Mouse (Mus musculus) MEL (cell line): Measurements from ENCODE around the gene Cdk20. TPM values are rescaled to one million over a fixed set of nuclear protein-coding genes. Genes with fewer than 3 reads are reported as not detected.

ENCODE experiments used
- DNase-seq: peaks from one replicate; pipeline ENCODE4 v3.0.0; 2011; ENCODE audit warnings: low read depth, low spot score
- H3K27ac ChIP-seq: 2 replicates; pipeline ENCODE4 v1.5.1; 2012; ENCODE audit warnings: low read depth, mild to moderate bottlenecking, control low read depth, low read length, moderate library complexity; ENCODE audit not compliant: control insufficient read depth
- H3K27me3 ChIP-seq, 2 experiments: fragments of 150-350 bp in 1 of 2; sonication (generic) in 1 of 2; 2 replicates each; pipeline ENCODE4 v1.6.1; 2012; ENCODE audit warnings: low read length in 2 of 2, mild to moderate bottlenecking in 2 of 2, improper control_type of control experiment in 1 of 2, moderate library complexity in 1 of 2; ENCODE audit not compliant: insufficient read depth in 2 of 2, control insufficient read depth in 1 of 2
- H3K36me3 ChIP-seq, 2 experiments: 2 replicates each; pipeline ENCODE4 v1.6.1; 2012 to 2014; ENCODE audit warnings: low read length in 2 of 2, improper control_type of control experiment in 1 of 2, inconsistent platforms in 1 of 2, mild to moderate bottlenecking in 1 of 2; ENCODE audit not compliant: insufficient read depth in 2 of 2, control insufficient read depth in 1 of 2
- H3K4me1 ChIP-seq, 2 experiments: fragments of 150-350 bp in 1 of 2; sonication (generic) in 1 of 2; 2 replicates each; pipeline ENCODE4 v1.6.1; 2012; ENCODE audit warnings: low read length in 2 of 2, improper control_type of control experiment in 1 of 2, mild to moderate bottlenecking in 1 of 2; ENCODE audit not compliant: insufficient read depth in 2 of 2, control insufficient read depth in 1 of 2
- H3K4me3 ChIP-seq, 2 experiments: fragments of 150-350 bp in 1 of 2; sonication (generic) in 1 of 2; 2 replicates each; pipeline ENCODE4 v1.5.1; 2012; ENCODE audit warnings: low read depth in 2 of 2, low read length in 2 of 2, mild to moderate bottlenecking in 2 of 2, moderate library complexity in 2 of 2, control low read depth in 1 of 2, improper control_type of control experiment in 1 of 2; ENCODE audit not compliant: control insufficient read depth in 1 of 2, insufficient read depth in 1 of 2
- H3K79me2 ChIP-seq: 2 replicates; pipeline ENCODE4 v1.6.1; 2012; ENCODE audit warnings: mild to moderate bottlenecking, low read length, moderate library complexity; ENCODE audit not compliant: control insufficient read depth, poor library complexity, insufficient read depth
- H3K9ac ChIP-seq: 2 replicates; pipeline ENCODE4 v1.6.1; 2012; ENCODE audit warnings: low read depth, mild to moderate bottlenecking, control low read depth, low read length, moderate library complexity; ENCODE audit not compliant: control insufficient read depth, poor library complexity, severe bottlenecking
- H3K9me3 ChIP-seq: fragments of 150-350 bp; sonication (generic); replicated peaks from 2 replicates; pipeline ENCODE4 v1.6.1; 2012; ENCODE audit warnings: mild to moderate bottlenecking, low read length, improper control_type of control experiment, moderate library complexity; ENCODE audit not compliant: insufficient read depth
- BHLHE40 ChIP-seq: IDR thresholded peaks from 2 replicates; pipeline ENCODE4 v1.6.1; 2012; ENCODE audit warnings: low read depth, mild to moderate bottlenecking, inconsistent platforms, low read length, improper control_type of control experiment, borderline replicate concordance
- CHD1 ChIP-seq: IDR thresholded peaks from 2 replicates; pipeline ENCODE4 v1.6.1; 2012; ENCODE audit warnings: low read depth, mild to moderate bottlenecking, inconsistent platforms, low read length, improper control_type of control experiment
- CHD2 ChIP-seq: IDR thresholded peaks from 2 replicates; pipeline ENCODE4 v1.6.1; 2011; ENCODE audit warnings: low read length, improper control_type of control experiment
- CTCF ChIP-seq, 3 experiments: IDR thresholded peaks in 2 of 3; conservative IDR thresholded peaks in 1 of 3; 2 replicates each; pipeline ENCODE4 v1.5.1; 2011 to 2012; ENCODE audit warnings: low read length in 3 of 3, low read depth in 2 of 3, mild to moderate bottlenecking in 2 of 3, improper control_type of control experiment in 1 of 3, inconsistent platforms in 1 of 3, mixed read lengths in 1 of 3, moderate library complexity in 1 of 3; ENCODE audit not compliant: control insufficient read depth in 1 of 3, insufficient read depth in 1 of 3, poor library complexity in 1 of 3, severe bottlenecking in 1 of 3
- E2F4 ChIP-seq: IDR thresholded peaks from 2 replicates; pipeline ENCODE4 v1.6.1; 2011; ENCODE audit warnings: low read depth, low read length, improper control_type of control experiment, borderline replicate concordance
- ELF1 ChIP-seq: IDR thresholded peaks from 2 replicates; pipeline ENCODE4 v1.6.1; 2014; ENCODE audit warnings: low read depth, mild to moderate bottlenecking, inconsistent platforms, low read length, improper control_type of control experiment, moderate library complexity
- EP300 ChIP-seq, 2 experiments: IDR thresholded peaks; 2 replicates each; pipeline ENCODE4 v1.6.1; 2011; ENCODE audit warnings: improper control_type of control experiment in 2 of 2, low read length in 2 of 2, low read depth in 1 of 2, mild to moderate bottlenecking in 1 of 2
- ETS1 ChIP-seq: IDR thresholded peaks from 2 replicates; pipeline ENCODE4 v1.6.1; 2012; ENCODE audit warnings: low read depth, mild to moderate bottlenecking, inconsistent platforms, low read length, improper control_type of control experiment, moderate library complexity
- GABPA ChIP-seq: IDR thresholded peaks from 2 replicates; pipeline ENCODE4 v1.6.1; 2012; ENCODE audit warnings: low read depth, mild to moderate bottlenecking, inconsistent platforms, low read length, improper control_type of control experiment, moderate library complexity
- GATA1 ChIP-seq: IDR thresholded peaks from 2 replicates; pipeline ENCODE4 v1.6.1; 2011; ENCODE audit warnings: low read depth, low read length, improper control_type of control experiment
- HCFC1 ChIP-seq: IDR thresholded peaks from 2 replicates; pipeline ENCODE4 v1.6.1; 2012; ENCODE audit warnings: low read depth, mild to moderate bottlenecking, inconsistent platforms, low read length, improper control_type of control experiment, moderate library complexity
- JUND ChIP-seq: IDR thresholded peaks from 2 replicates; pipeline ENCODE4 v1.6.1; 2011; ENCODE audit warnings: low read depth, mild to moderate bottlenecking, improper control_type of control experiment, low read length
- KAT2A ChIP-seq: conservative IDR thresholded peaks from 2 replicates; pipeline ENCODE4 v1.6.1; 2012; ENCODE audit warnings: low read depth, low read length, improper control_type of control experiment, inconsistent platforms
- MAFK ChIP-seq: IDR thresholded peaks from 2 replicates; pipeline ENCODE4 v1.6.1; 2011; ENCODE audit warnings: low read depth, mild to moderate bottlenecking, low read length, improper control_type of control experiment, borderline replicate concordance
- MAX ChIP-seq: IDR thresholded peaks from 2 replicates; pipeline ENCODE4 v1.6.1; 2011; ENCODE audit warnings: low read length, improper control_type of control experiment
- MAZ ChIP-seq: IDR thresholded peaks from 2 replicates; pipeline ENCODE4 v1.6.1; 2012; ENCODE audit warnings: low read depth, mild to moderate bottlenecking, inconsistent platforms, low read length, improper control_type of control experiment
- MEF2A ChIP-seq: IDR thresholded peaks from 2 replicates; pipeline ENCODE4 v1.6.1; 2014; ENCODE audit warnings: low read depth, mild to moderate bottlenecking, inconsistent platforms, low read length, improper control_type of control experiment; ENCODE audit not compliant: poor library complexity, insufficient replicate concordance, severe bottlenecking; ENCODE audit errors: extremely low read depth
- MXI1 ChIP-seq: IDR thresholded peaks from 2 replicates; pipeline ENCODE4 v1.6.1; 2011; ENCODE audit warnings: mild to moderate bottlenecking, low read depth, low read length, improper control_type of control experiment
- MYB ChIP-seq: IDR thresholded peaks from 2 replicates; pipeline ENCODE4 v1.6.1; 2011; ENCODE audit warnings: mild to moderate bottlenecking, low read depth, low read length, improper control_type of control experiment
- NELFE ChIP-seq: IDR thresholded peaks from 2 replicates; pipeline ENCODE4 v1.6.1; 2011; ENCODE audit warnings: low read depth, low read length, improper control_type of control experiment
- POLR2A ChIP-seq, 2 experiments: IDR thresholded peaks; 2 replicates each; pipeline ENCODE4 v1.6.1; 2011 to 2012; ENCODE audit warnings: low read length in 2 of 2, mild to moderate bottlenecking in 2 of 2, control low read depth in 1 of 2, improper control_type of control experiment in 1 of 2, low read depth in 1 of 2, moderate library complexity in 1 of 2; ENCODE audit not compliant: control insufficient read depth in 1 of 2, insufficient read depth in 1 of 2, poor library complexity in 1 of 2
- POLR2AphosphoS2 ChIP-seq: IDR thresholded peaks from 2 replicates; pipeline ENCODE4 v1.6.1; 2011; ENCODE audit warnings: low read length, improper control_type of control experiment
- POLR2AphosphoS5 ChIP-seq: IDR thresholded peaks from 2 replicates; pipeline ENCODE4 v1.6.1; 2012; ENCODE audit warnings: low read depth, borderline replicate concordance, mild to moderate bottlenecking, inconsistent platforms, low read length, moderate library complexity, mixed read lengths
- RAD21 ChIP-seq: IDR thresholded peaks from 2 replicates; pipeline ENCODE4 v1.6.1; 2011; ENCODE audit warnings: mild to moderate bottlenecking, low read depth, low read length, improper control_type of control experiment
- RCOR1 ChIP-seq: IDR thresholded peaks from 2 replicates; pipeline ENCODE4 v1.6.1; 2012; ENCODE audit warnings: low read depth, mild to moderate bottlenecking, inconsistent platforms, low read length, improper control_type of control experiment
- SIN3A ChIP-seq: IDR thresholded peaks from 2 replicates; pipeline ENCODE4 v1.6.1; 2012; ENCODE audit warnings: low read length, improper control_type of control experiment, inconsistent platforms
- SMC3 ChIP-seq: IDR thresholded peaks from 2 replicates; pipeline ENCODE4 v1.6.1; 2011; ENCODE audit warnings: low read depth, low read length, improper control_type of control experiment
- TAL1 ChIP-seq: IDR thresholded peaks from 2 replicates; pipeline ENCODE4 v1.6.1; 2012; ENCODE audit warnings: mild to moderate bottlenecking, inconsistent platforms, low read length, moderate library complexity, mixed read lengths
- TBP ChIP-seq: IDR thresholded peaks from 2 replicates; pipeline ENCODE4 v1.8.0; 2011; ENCODE audit warnings: low read depth, low read length, improper control_type of control experiment
- TCF12 ChIP-seq: IDR thresholded peaks from 2 replicates; pipeline ENCODE4 v1.6.1; 2014; ENCODE audit warnings: low read depth, mild to moderate bottlenecking, inconsistent platforms, low read length, improper control_type of control experiment, moderate library complexity
- UBTF ChIP-seq: IDR thresholded peaks from 2 replicates; pipeline ENCODE4 v1.6.1; 2012; ENCODE audit warnings: low read depth, mild to moderate bottlenecking, inconsistent platforms, low read length, improper control_type of control experiment, moderate library complexity, borderline replicate concordance; ENCODE audit not compliant: insufficient read depth
- USF1 ChIP-seq: IDR thresholded peaks from 2 replicates; pipeline ENCODE4 v1.6.1; 2014; ENCODE audit warnings: low read depth, mild to moderate bottlenecking, inconsistent platforms, low read length, improper control_type of control experiment, moderate library complexity
- USF2 ChIP-seq, 2 experiments: IDR thresholded peaks; 2 replicates each; pipeline ENCODE4 v1.6.1; 2011 to 2012; ENCODE audit warnings: improper control_type of control experiment in 2 of 2, low read length in 2 of 2, borderline replicate concordance in 1 of 2, inconsistent platforms in 1 of 2, low read depth in 1 of 2, mild to moderate bottlenecking in 1 of 2; ENCODE audit not compliant: insufficient read depth in 1 of 2
- ZC3H11A ChIP-seq: IDR thresholded peaks from 2 replicates; pipeline ENCODE4 v1.6.1; 2012; ENCODE audit warnings: low read depth, mild to moderate bottlenecking, inconsistent platforms, low read length, improper control_type of control experiment
- ZKSCAN1 ChIP-seq: IDR thresholded peaks from 2 replicates; pipeline ENCODE4 v1.6.1; 2012; ENCODE audit warnings: low read depth, mild to moderate bottlenecking, inconsistent platforms, low read length, improper control_type of control experiment, moderate library complexity
- ZMIZ1 ChIP-seq: IDR thresholded peaks from 2 replicates; pipeline ENCODE4 v1.6.1; 2012; ENCODE audit warnings: low read depth, mild to moderate bottlenecking, inconsistent platforms, low read length, improper control_type of control experiment, moderate library complexity
- ZNF384 ChIP-seq: IDR thresholded peaks from 2 replicates; pipeline ENCODE4 v1.6.1; 2012; ENCODE audit warnings: low read depth, mild to moderate bottlenecking, inconsistent platforms, low read length, improper control_type of control experiment
- polyA plus RNA-seq, 2 experiments: library from polyadenylated mRNA; stranded (reverse) in 1 of 2; unstranded in 1 of 2; fragments of >175 nt in 1 of 2; fragments of >200 nt in 1 of 2; gene quantifications; 2 replicates each; pipeline versions ENCODE4 v1.2.1 to v1.2.4; 2012; ENCODE audit warnings: low replicate concordance in 2 of 2, low read depth in 1 of 2; ENCODE audit not compliant: insufficient read length in 2 of 2, insufficient read depth in 1 of 2, missing spikeins in 1 of 2
- total RNA-seq: library from RNA; depleted of rRNA; stranded (reverse); fragments of 300-350 nt; gene quantifications from 2 replicates; pipeline ENCODE4 v1.2.3, GENCODE M21; 2012

The Cdk20 gene
- total and polyA plus RNA-seq, 3 experiments = 3.6 to 9.3 TPM; not detected in 1

DNA sequence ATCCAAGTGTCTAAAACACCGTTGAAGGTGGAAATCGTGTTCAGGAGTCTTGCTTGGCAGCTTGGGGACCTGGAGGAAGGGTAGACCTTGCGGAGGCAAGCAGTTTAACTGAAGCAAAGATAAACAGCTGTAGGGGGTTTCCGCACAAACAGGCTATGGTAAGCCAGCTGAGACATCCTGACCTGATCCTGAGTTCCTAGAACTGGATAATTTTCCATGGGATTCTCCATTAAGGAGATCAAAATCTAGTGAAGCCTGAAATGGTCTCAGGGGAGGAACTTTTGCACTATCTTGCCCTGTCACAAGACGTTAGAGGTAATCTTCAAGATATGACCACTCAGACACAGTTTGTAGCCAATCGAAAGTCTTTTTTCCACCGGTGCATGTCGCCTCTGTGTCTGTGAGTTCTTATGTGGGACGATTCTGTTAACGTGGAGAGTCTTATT is 29.6 kb upstream of the Cdk20 start:
- peaks cover 16 to 24% of the 10 kb centered on the region in 2 experiments for H3K4me1 ChIP-seq
- no peaks in the 10 kb centered on the region for H3K27me3 ChIP-seq
- no peaks in the 10 kb centered on the region for H3K9me3 ChIP-seq
- peak; percentile 81 for DNase-seq
- H3K27ac ChIP-seq = peak overlapping the region; percentile 91
- H3K79me2 ChIP-seq = no peaks in the 10 kb centered on the region
- H3K9ac ChIP-seq = peak overlapping the region; percentile 50
- H3K36me3 ChIP-seq = peaks cover 0 to 34% of the 10 kb centered on the region in 2 experiments; a peak in 2 of 4 replicates
- peak overlapping the region; percentile 42 to 67 for H3K4me3 ChIP-seq
- TF ChIP-seq MAX (no peak), MXI1 (no peak; the same call in 1 of the 2 replicates), RAD21 (no peak), CHD1 (peak; percentile 64; the same call in 1 of the 2 replicates), EP300 (IDR thresholded peaks at IDR 0.05; ENCODE audit: low read depth in 1 of 2, low read length in 2 of 2) (peak; percentile 84 to 92), ZC3H11A (no peak), JUND (no peak), MAZ (no peak), CTCF (IDR thresholded peaks at IDR 0.05 in 2 of 3, conservative IDR thresholded peaks at IDR 0.05 in 1 of 3; ENCODE audit: control insufficient read depth in 1 of 3, insufficient read depth in 1 of 3, low read depth in 2 of 3, low read length in 3 of 3, poor library complexity in 1 of 3, severe bottlenecking in 1 of 3) (no peak), USF2 (IDR thresholded peaks at IDR 0.05; ENCODE audit: borderline replicate concordance in 1 of 2, insufficient read depth in 1 of 2, low read depth in 1 of 2, low read length in 2 of 2) (no peak), HCFC1 (no peak; the same call in 1 of the 2 replicates), CHD2 (no peak), ZKSCAN1 (no peak), TBP (peak; percentile 55; the same call in 1 of the 2 replicates), KAT2A (no peak), USF1 (no peak; the same call in 1 of the 2 replicates), GATA1 (peak; percentile 79), ELF1 (no peak), ETS1 (peak; percentile 90), SIN3A (peak; percentile 33; the same call in 1 of the 2 replicates), ZNF384 (no peak), RCOR1 (peak; percentile 53), POLR2AphosphoS5 (no peak), TAL1 (peak; percentile 73), UBTF (no peak), SMC3 (no peak), POLR2A (IDR thresholded peaks at IDR 0.05; ENCODE audit: control insufficient read depth in 1 of 2, insufficient read depth in 1 of 2, low read depth in 1 of 2, low read length in 2 of 2, poor library complexity in 1 of 2) (peak in 1 of 2 experiments; percentile 63; a peak in 2 of 4 replicates), ZMIZ1 (no peak; the same call in 1 of the 2 replicates), MYB (peak; percentile 98), MAFK (no peak), MEF2A (no peak), BHLHE40 (peak; percentile 64; the same call in 1 of the 2 replicates), E2F4 (no peak), GABPA (no peak), POLR2AphosphoS2 (no peak), TCF12 (peak; percentile 82), NELFE (peak; percentile 36; the same call in 1 of the 2 replicates)
